Mouse (Mus musculus): Measurements from ENCODE around the gene D930048N14Rik. TPM values are rescaled to one million over a fixed set of nuclear protein-coding genes. Genes with fewer than 3 reads are reported as not detected.

D930048N14Rik gene
- polyA plus RNA-seq, 1 experiment: 4.1 TPM

DNA sequence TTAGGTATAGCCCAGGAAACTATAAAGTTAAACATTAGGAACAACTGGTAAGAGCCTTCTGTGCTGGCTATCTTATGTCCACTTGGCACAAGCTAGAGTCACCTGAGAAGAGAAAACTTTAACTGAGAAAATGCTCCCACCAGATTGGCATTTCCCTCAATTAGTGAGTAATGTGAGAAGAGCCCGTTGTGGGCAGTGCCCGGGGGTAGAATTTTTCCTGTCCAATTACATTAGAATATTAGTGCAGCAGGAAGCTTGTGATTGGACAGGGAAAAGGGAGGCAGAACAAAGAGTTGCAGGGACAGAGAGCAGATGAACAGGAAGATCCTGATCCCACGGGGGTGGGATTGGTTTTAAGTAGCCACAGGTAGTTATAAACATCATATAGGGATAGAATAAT lies 52.1 kb downstream of the D930048N14Rik start:
- H3K4me1 ChIP-seq (ENCODE audit: control insufficient read depth, insufficient read depth, low read length): no peaks in the 10 kb centered on the region
- WGBS: 74% methylated on average over 3 of the region's 3 CpGs
- no peaks in the 10 kb centered on the region for H3K27me3 ChIP-seq (ENCODE audit: control insufficient read depth, insufficient read depth, low read length)
- DNase-seq: no peak
- no peak for TF ChIP-seq CTCF (IDR thresholded peaks at IDR 0.05; ENCODE audit: borderline replicate concordance, insufficient read depth, low read depth, low read length)
- no peak for TF ChIP-seq POLR2A (IDR thresholded peaks at IDR 0.05; ENCODE audit: borderline replicate concordance, insufficient read depth, low read length)
- H3K4me3 ChIP-seq (replicated peaks; ENCODE audit: insufficient read depth, low read depth, low read length): no peak overlapping the region
- H3K27ac ChIP-seq (ENCODE audit: insufficient read depth, low read length): no peak overlapping the region

GRCm38 (mm10) chr11:51703379-51703998 lies 52.7 kb downstream of the D930048N14Rik start:
- DNase-seq: no peak
- Histone ChIP-seq H3K4me3 (replicated peaks; ENCODE audit: insufficient read depth, low read depth, low read length) (no peak overlapping the region), H3K27ac (ENCODE audit: insufficient read depth, low read length) (no peak overlapping the region), H3K27me3 (ENCODE audit: control insufficient read depth, insufficient read depth, low read length) (no peaks in the 10 kb centered on the region), H3K4me1 (ENCODE audit: control insufficient read depth, insufficient read depth, low read length) (no peaks in the 10 kb centered on the region)
- whole genome bisulfite sequencing: 67% methylated on average over 10 of the region's 10 CpGs
- no peak for TF ChIP-seq POLR2A (IDR thresholded peaks at IDR 0.05; ENCODE audit: borderline replicate concordance, insufficient read depth, low read length)
- no peak for TF ChIP-seq CTCF (IDR thresholded peaks at IDR 0.05; ENCODE audit: borderline replicate concordance, insufficient read depth, low read depth, low read length)

DNA sequence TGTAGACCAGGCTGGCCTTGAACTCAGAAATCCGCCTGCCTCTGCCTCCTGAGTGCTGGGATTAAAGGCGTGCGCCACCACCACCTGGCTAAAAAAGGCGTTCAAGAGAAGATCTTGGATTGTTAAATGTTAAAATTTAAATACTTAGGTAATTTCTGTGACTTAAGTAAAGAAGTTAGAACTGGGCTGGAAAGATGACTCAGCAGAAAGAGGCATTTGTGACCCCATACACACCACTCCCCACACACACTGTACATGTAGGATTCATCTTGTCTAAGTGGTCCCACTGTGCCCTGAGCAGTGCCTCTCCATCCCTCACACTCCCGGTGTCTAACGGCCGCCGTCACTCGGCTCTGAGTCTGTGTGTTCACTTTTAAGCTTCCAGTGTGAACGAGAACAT lies 55.7 kb downstream of the D930048N14Rik start:
- DNase-seq: no peak
- Histone ChIP-seq H3K27ac (ENCODE audit: insufficient read depth, low read length) (no peak overlapping the region), H3K4me1 (ENCODE audit: control insufficient read depth, insufficient read depth, low read length) (no peaks in the 10 kb centered on the region), H3K4me3 (replicated peaks; ENCODE audit: insufficient read depth, low read depth, low read length) (no peak overlapping the region), H3K27me3 (ENCODE audit: control insufficient read depth, insufficient read depth, low read length) (no peaks in the 10 kb centered on the region)
- WGBS: 94% methylated on average over 10 of the region's 10 CpGs
- TF ChIP-seq CTCF (IDR thresholded peaks at IDR 0.05; ENCODE audit: borderline replicate concordance, insufficient read depth, low read depth, low read length) (no peak), POLR2A (IDR thresholded peaks at IDR 0.05; ENCODE audit: borderline replicate concordance, insufficient read depth, low read length) (no peak)

GRCm38 (mm10) chr11:51707080-51707479 lies 56.3 kb downstream of the D930048N14Rik start:
- WGBS: 94% methylated on average over 13 of the region's 13 CpGs
- no peaks in the 10 kb centered on the region for H3K27me3 ChIP-seq (ENCODE audit: control insufficient read depth, insufficient read depth, low read length)
- no peak for DNase-seq
- no peaks in the 10 kb centered on the region for H3K4me1 ChIP-seq (ENCODE audit: control insufficient read depth, insufficient read depth, low read length)
- no peak overlapping the region for H3K27ac ChIP-seq (ENCODE audit: insufficient read depth, low read length)
- no peak for TF ChIP-seq POLR2A (IDR thresholded peaks at IDR 0.05; ENCODE audit: borderline replicate concordance, insufficient read depth, low read length)
- H3K4me3 ChIP-seq (replicated peaks; ENCODE audit: insufficient read depth, low read depth, low read length): no peak overlapping the region

Other genes with a start within 250 kb of the D930048N14Rik start
- 19.3 and 23.2 TPM in 2 replicates for gene Phykpl, start 66.2 kb upstream of the D930048N14Rik start, polyA plus RNA-seq (2012; rRNA removed)
- 101 and 103 TPM in 2 replicates for gene Hnrnpab, start 44.1 kb upstream of the D930048N14Rik start, polyA plus RNA-seq (2012; rRNA removed)
- 45.2 and 48.4 TPM in 2 replicates for gene Nhp2, start 31.2 kb upstream of the D930048N14Rik start, polyA plus RNA-seq (2012; rRNA removed)
- gene Rmnd5b, start 15.1 kb upstream of the D930048N14Rik start, polyA plus RNA-seq (2012; rRNA removed): 62.3 and 72.9 TPM in 2 replicates
- gene N4bp3, start 112 bp upstream of the D930048N14Rik start, polyA plus RNA-seq (2012; rRNA removed): 15.3 and 16.7 TPM in 2 replicates
- 47.9 and 48.7 TPM in 2 replicates for gene 0610009B22Rik, start 37.9 kb downstream of the D930048N14Rik start, polyA plus RNA-seq (2012; rRNA removed)
- gene Sec24a, start 112.7 kb downstream of the D930048N14Rik start, polyA plus RNA-seq (2012; rRNA removed): 11.0 and 12.3 TPM in 2 replicates
- gene Sar1b, start 112.7 kb downstream of the D930048N14Rik start, polyA plus RNA-seq (2012; rRNA removed): 93.3 and 95.1 TPM in 2 replicates
- gene Jade2, start 206.7 kb downstream of the D930048N14Rik start, polyA plus RNA-seq (2012; rRNA removed): 21.8 and 21.9 TPM in 2 replicates